Mouse (Mus musculus) myocyte (in vitro differentiated cells): ENCODE measurements around the gene Nsmce4a.
A peak's percentile ranks its signal among the peaks of the same experiment; 100 is the strongest.

Experiments used
- CEBPB ChIP-seq: IDR thresholded peaks from 2 replicates; pipeline ENCODE4 v1.6.1; 2011; ENCODE audit warnings: mild to moderate bottlenecking, moderate library complexity; ENCODE audit not compliant: poor library complexity, insufficient read depth, severe bottlenecking
- E2F4 ChIP-seq: IDR thresholded peaks from one replicate; pipeline ENCODE4 v1.6.1; 2011; ENCODE audit warnings: mild to moderate bottlenecking, control low read depth, moderate library complexity; ENCODE audit not compliant: insufficient read depth
- MAX ChIP-seq: IDR thresholded peaks from one replicate; pipeline ENCODE4 v1.6.1; 2011; ENCODE audit warnings: low read depth, mild to moderate bottlenecking, control low read depth
- MYOD1 ChIP-seq, 3 experiments: IDR thresholded peaks; one replicate each; pipeline ENCODE4 v1.6.1; 2011; ENCODE audit warnings: control low read depth in 2 of 3, low read depth in 2 of 3, mild to moderate bottlenecking in 2 of 3, moderate library complexity in 1 of 3; ENCODE audit not compliant: insufficient read length in 2 of 3, control insufficient read depth in 1 of 3
- MYOG ChIP-seq, 3 experiments: IDR thresholded peaks; one replicate each; pipeline ENCODE4 v1.6.1; 2011; ENCODE audit warnings: control low read depth in 2 of 3, low read depth in 2 of 3, mild to moderate bottlenecking in 2 of 3; ENCODE audit not compliant: insufficient read length in 2 of 3, control insufficient read depth in 1 of 3, insufficient read depth in 1 of 3
- POLR2A ChIP-seq: IDR thresholded peaks from one replicate; pipeline ENCODE4 v1.6.1; 2011; ENCODE audit warnings: low read depth, mild to moderate bottlenecking, control low read depth, moderate library complexity; ENCODE audit not compliant: insufficient read length
- POLR2AphosphoS2 ChIP-seq: IDR thresholded peaks from one replicate; pipeline ENCODE4 v1.6.1; 2011; ENCODE audit warnings: low read depth, control low read depth; ENCODE audit not compliant: insufficient read length
- SRF ChIP-seq: IDR thresholded peaks from one replicate; pipeline ENCODE4 v1.6.1; 2011; ENCODE audit warnings: low read depth; ENCODE audit not compliant: control insufficient read depth, insufficient read length
- TCF12 ChIP-seq: IDR thresholded peaks from one replicate; pipeline ENCODE4 v1.6.1; 2011; ENCODE audit warnings: mild to moderate bottlenecking, control low read depth; ENCODE audit not compliant: poor library complexity, insufficient read depth, severe bottlenecking
- TCF3 ChIP-seq: IDR thresholded peaks from one replicate; pipeline ENCODE4 v1.6.1; 2011; ENCODE audit warnings: low read depth, control low read depth; ENCODE audit not compliant: insufficient read length
- USF1 ChIP-seq: IDR thresholded peaks from one replicate; pipeline ENCODE4 v1.6.1; 2011; ENCODE audit warnings: low read depth, mild to moderate bottlenecking, control low read depth, moderate library complexity

GRCm38 (mm10) chr7:130533316-130534260 is 39.3 kb downstream of the Nsmce4a start:
- TF ChIP-seq POLR2A: no peak
- no peak for TF ChIP-seq TCF12
- no peak for TF ChIP-seq MYOG (IDR thresholded peaks at IDR 0.05; ENCODE audit: control insufficient read depth in 1 of 3, insufficient read depth in 1 of 3, insufficient read length in 2 of 3, low read depth in 2 of 3)
- no peak for TF ChIP-seq E2F4
- TF ChIP-seq CEBPB: peak; percentile 53; the same call in 1 of the 2 replicates
- TF ChIP-seq USF1: no peak
- TF ChIP-seq MAX: no peak
- TF ChIP-seq MYOD1 (IDR thresholded peaks at IDR 0.05; ENCODE audit: control insufficient read depth in 1 of 3, insufficient read length in 2 of 3, low read depth in 2 of 3): no peak
- no peak for TF ChIP-seq POLR2AphosphoS2
- TF ChIP-seq SRF: no peak
- TF ChIP-seq TCF3: no peak
